Mouse (Mus musculus): ENCODE data around the gene Hmox1. TPM values are rescaled to one million over a fixed set of nuclear protein-coding genes. Genes with fewer than 3 reads are reported as not detected.

Hmox1 gene
- total RNA-seq, 2 experiments from 2014 or later: 7.9 to 10.4 TPM

GRCm38 (mm10) chr8:75086002-75086401 is 7.4 kb upstream of the Hmox1 start:
- DNase-seq (ENCODE audit: low spot score): no peak
- intact Hi-C loops (cut with DNase I): no loop called here

- intact Hi-C loops (cut with DNase I): no loop called here
- DNase-seq (ENCODE audit: low spot score): no peak
These were observed 6.3 kb upstream of the Hmox1 start for GRCm38 (mm10) chr8:75087127-75087526.

- peak; percentile 71 for DNase-seq (ENCODE audit: low spot score)
- intact Hi-C loops (cut with DNase I): no loop called here
These were observed 4.2 kb upstream of the Hmox1 start for GRCm38 (mm10) chr8:75088989-75089881.

- DNase-seq (ENCODE audit: low spot score): no peak
- intact Hi-C loops (cut with DNase I): no loop called here
These were observed 2.5 kb upstream of the Hmox1 start for GRCm38 (mm10) chr8:75090781-75091365.

GRCm38 (mm10) chr8:75102956-75103355 is 9.5 kb downstream of the Hmox1 start:
- no peak for DNase-seq (ENCODE audit: low spot score)
- intact Hi-C loops (cut with DNase I): no loop called here

GRCm38 (mm10) chr8:75103376-75103878 is 10.0 kb downstream of the Hmox1 start:
- intact Hi-C loops (cut with DNase I): no loop called here
- no peak for DNase-seq (ENCODE audit: low spot score)

- peak; percentile 51 for DNase-seq (ENCODE audit: low spot score)
- intact Hi-C loops (cut with DNase I): loop anchor here (1.0 to 5.0 kb wide), 3 partner anchors 14 to 116 kb away; partner anchors contain the start of gene Hmgxb4
These were observed 15.3 kb downstream of the Hmox1 start for GRCm38 (mm10) chr8:75108527-75109235.

- intact Hi-C loops (cut with DNase I): loop anchor here (2.0 to 5.0 kb wide), 2 partner anchors 15 to 117 kb away; partner anchors contain the start of gene Hmgxb4
- peak; percentile 98 for DNase-seq (ENCODE audit: low spot score)
These were observed 16.0 kb downstream of the Hmox1 start, which contains the start of gene Mcm5 for GRCm38 (mm10) chr8:75109236-75109967. Mcm5 (plus strand) TSS chr8:75109569.

GRCm38 (mm10) chr8:75110093-75110492 is 16.7 kb downstream of the Hmox1 start:
- no peak for DNase-seq (ENCODE audit: low spot score)
- intact Hi-C loops (cut with DNase I): no loop called here

GRCm38 (mm10) chr8:75118505-75118904 is 25.1 kb downstream of the Hmox1 start:
- intact Hi-C loops (cut with DNase I): no loop called here
- DNase-seq (ENCODE audit: low spot score): no peak

- intact Hi-C loops (cut with DNase I): no loop called here
- DNase-seq (ENCODE audit: low spot score): no peak
These were observed 25.9 kb downstream of the Hmox1 start for GRCm38 (mm10) chr8:75119287-75119686.

GRCm38 (mm10) chr8:75119747-75120146 is 26.3 kb downstream of the Hmox1 start:
- intact Hi-C loops (cut with DNase I): no loop called here
- no peak for DNase-seq (ENCODE audit: low spot score)

GRCm38 (mm10) chr8:75127406-75127805 is 34.0 kb downstream of the Hmox1 start:
- intact Hi-C loops (cut with DNase I): no loop called here
- no peak for DNase-seq (ENCODE audit: low spot score)

- intact Hi-C loops (cut with DNase I): loop anchor here (1.0 kb wide), 1 partner anchor 140 kb away; no protein-coding TSS in a partner anchor
- DNase-seq (ENCODE audit: low spot score): no peak
These were observed 39.1 kb downstream of the Hmox1 start for GRCm38 (mm10) chr8:75132485-75132884.

- DNase-seq (ENCODE audit: low spot score): no peak
- intact Hi-C loops (cut with DNase I): no loop called here
These were observed 40.0 kb downstream of the Hmox1 start for GRCm38 (mm10) chr8:75133399-75133798.

- intact Hi-C loops (cut with DNase I): loop anchor here (1.0 kb wide), 1 partner anchor 84 kb away; no protein-coding TSS in a partner anchor
- peak; percentile 60 for DNase-seq (ENCODE audit: low spot score)
These were observed 41.4 kb downstream of the Hmox1 start for GRCm38 (mm10) chr8:75134603-75135391.

GRCm38 (mm10) chr8:75135756-75136155 is 42.3 kb downstream of the Hmox1 start:
- intact Hi-C loops (cut with DNase I): no loop called here

GRCm38 (mm10) chr8:75136256-75136655 is 42.8 kb downstream of the Hmox1 start:
- intact Hi-C loops (cut with DNase I): no loop called here
- DNase-seq (ENCODE audit: low spot score): no peak

More at GRCm38 (mm10) chr8:75135756-75136155, 42.3 kb downstream of the Hmox1 start:
- DNase-seq (ENCODE audit: low spot score): no peak

GRCm38 (mm10) chr8:75137536-75137935 is 44.1 kb downstream of the Hmox1 start:
- no peak for DNase-seq (ENCODE audit: low spot score)
- intact Hi-C loops (cut with DNase I): no loop called here
